Mouse (Mus musculus): ENCODE data around the gene Trappc3. TPM values are rescaled to one million over a fixed set of nuclear protein-coding genes. Genes with fewer than 3 reads are reported as not detected.

Gene Trappc3
- 66.6 and 71.0 TPM in 2 replicates for total RNA-seq (2012; rRNA removed)
- 10 to 100 TPM in 1 of 2 experiments, not detected in 1; 72.0 TPM for polyA plus RNA-seq (2012; ENCODE audit: insufficient read depth in 1 of 2, insufficient read length in 2 of 2, low read depth in 1 of 2, low replicate concordance in 2 of 2, missing spikeins in 1 of 2)

GRCm38 (mm10) chr4:126262119-126262807 lies at the start of gene Trappc3:
Gene Trappc3 (plus strand): TSS chr4:126262325.
- DNase-seq (ENCODE audit: low read depth, low spot score), result peak; percentile 98
- H3K4me1 ChIP-seq (ENCODE audit: control insufficient read depth in 1 of 2, insufficient read depth in 2 of 2, low read length in 2 of 2), result peaks cover 2 to 18% of the 10 kb centered on the region in 2 experiments; a peak in 3 of 4 replicates
- H3K4me3 ChIP-seq (ENCODE audit: control insufficient read depth in 1 of 2, insufficient read depth in 1 of 2, low read depth in 2 of 2, low read length in 2 of 2), result peak within 1 kb of the TSS; percentile 90 to 99
- peaks cover 0 to 11% of the 10 kb centered on the region in 2 experiments; a peak in 2 of 4 replicates for H3K36me3 ChIP-seq (ENCODE audit: control insufficient read depth in 1 of 2, insufficient read depth in 2 of 2, low read length in 2 of 2)
- peak within 1 kb of the TSS; percentile 38 for H3K27ac ChIP-seq (ENCODE audit: control insufficient read depth, low read depth, low read length)
- TF ChIP-seq SIN3A (IDR thresholded peaks at IDR 0.05; ENCODE audit: low read length), result peak; percentile 98
- TF ChIP-seq HCFC1 (IDR thresholded peaks at IDR 0.05; ENCODE audit: low read depth, low read length), result peak; percentile 99
- peak; percentile 59; the same call in 1 of the 2 replicates for TF ChIP-seq MYC (IDR thresholded peaks at IDR 0.05; ENCODE audit: low read depth, low read length)
- TF ChIP-seq BHLHE40 (IDR thresholded peaks at IDR 0.05; ENCODE audit: borderline replicate concordance, low read depth, low read length), result peak; percentile 55
- peak; percentile 92 to 100 (median 97) for TF ChIP-seq CTCF (IDR thresholded peaks at IDR 0.05 in 2 of 3, conservative IDR thresholded peaks at IDR 0.05 in 1 of 3; ENCODE audit: control insufficient read depth in 1 of 3, insufficient read depth in 1 of 3, low read depth in 2 of 3, low read length in 3 of 3, poor library complexity in 1 of 3, severe bottlenecking in 1 of 3)
- no peak for TF ChIP-seq E2F4 (IDR thresholded peaks at IDR 0.05; ENCODE audit: borderline replicate concordance, low read depth, low read length)
- peak; percentile 65; the same call in 1 of the 2 replicates for TF ChIP-seq ZMIZ1 (IDR thresholded peaks at IDR 0.05; ENCODE audit: low read depth, low read length)
- peak; percentile 87 for TF ChIP-seq KAT2A (conservative IDR thresholded peaks at IDR 0.05; ENCODE audit: low read depth, low read length)
- peak; percentile 99 for TF ChIP-seq NRF1 (IDR thresholded peaks at IDR 0.05; ENCODE audit: insufficient read depth, low read depth, low read length, poor library complexity, severe bottlenecking)
- no peak for TF ChIP-seq CHD1 (IDR thresholded peaks at IDR 0.05; ENCODE audit: low read depth, low read length)
- TF ChIP-seq RCOR1 (IDR thresholded peaks at IDR 0.05; ENCODE audit: low read depth, low read length), result 0 out of 2 replicates have a peak, but pooled peaks have one; percentile 8
- TF ChIP-seq MAX (IDR thresholded peaks at IDR 0.05; ENCODE audit: low read length), result peak; percentile 55
- TF ChIP-seq MAZ (IDR thresholded peaks at IDR 0.05; ENCODE audit: low read depth, low read length), result peak; percentile 91
- peak; percentile 42; the same call in 1 of the 2 replicates for TF ChIP-seq ETS1 (IDR thresholded peaks at IDR 0.05; ENCODE audit: low read depth, low read length)
- peak; percentile 87 for TF ChIP-seq MXI1 (IDR thresholded peaks at IDR 0.05; ENCODE audit: low read depth, low read length)
- TF ChIP-seq ZKSCAN1 (IDR thresholded peaks at IDR 0.05; ENCODE audit: low read depth, low read length), result no peak
- TF ChIP-seq ELF1 (IDR thresholded peaks at IDR 0.05; ENCODE audit: low read depth, low read length), result peak; percentile 99
- TF ChIP-seq CHD2 (IDR thresholded peaks at IDR 0.05; ENCODE audit: low read length), result no peak; the same call in 1 of the 2 replicates
- peak; percentile 72 for TF ChIP-seq NELFE (IDR thresholded peaks at IDR 0.05; ENCODE audit: low read depth, low read length)
- no peak for TF ChIP-seq JUND (IDR thresholded peaks at IDR 0.05; ENCODE audit: low read depth, low read length)
- peak; percentile 50 for TF ChIP-seq USF1 (IDR thresholded peaks at IDR 0.05; ENCODE audit: low read depth, low read length)
- TF ChIP-seq ZC3H11A (IDR thresholded peaks at IDR 0.05; ENCODE audit: low read depth, low read length), result peak; percentile 92
- no peak for TF ChIP-seq POLR2AphosphoS5 (IDR thresholded peaks at IDR 0.05; ENCODE audit: borderline replicate concordance, low read depth, low read length)
- peak; percentile 72 for TF ChIP-seq TCF12 (IDR thresholded peaks at IDR 0.05; ENCODE audit: low read depth, low read length)
- peak; percentile 40 for TF ChIP-seq ZNF384 (IDR thresholded peaks at IDR 0.05; ENCODE audit: low read depth, low read length)
- peak; percentile 61 to 76; a peak in 3 of 4 replicates for TF ChIP-seq POLR2A (IDR thresholded peaks at IDR 0.05; ENCODE audit: control insufficient read depth in 1 of 2, insufficient read depth in 1 of 2, low read depth in 1 of 2, low read length in 2 of 2, poor library complexity in 1 of 2)
- no peak for TF ChIP-seq UBTF (IDR thresholded peaks at IDR 0.05; ENCODE audit: borderline replicate concordance, insufficient read depth, low read depth, low read length)
- peak; percentile 68; the same call in 1 of the 2 replicates for TF ChIP-seq TBP (IDR thresholded peaks at IDR 0.05; ENCODE audit: low read depth, low read length)
- TF ChIP-seq SMC3 (IDR thresholded peaks at IDR 0.05; ENCODE audit: low read depth, low read length), result peak; percentile 97
- peak; percentile 78; the same call in 1 of the 2 replicates for TF ChIP-seq POLR2AphosphoS2 (IDR thresholded peaks at IDR 0.05; ENCODE audit: low read length)
- no peak for TF ChIP-seq MAFK (IDR thresholded peaks at IDR 0.05; ENCODE audit: borderline replicate concordance, low read depth, low read length)
- peak within 1 kb of the TSS; percentile 97 for H3K9ac ChIP-seq (ENCODE audit: control insufficient read depth, low read depth, low read length, poor library complexity, severe bottlenecking)
- H3K27me3 ChIP-seq (ENCODE audit: control insufficient read depth in 1 of 2, insufficient read depth in 2 of 2, low read length in 2 of 2), result no peaks in the 10 kb centered on the region
- H3K9me3 ChIP-seq (replicated peaks; ENCODE audit: insufficient read depth, low read length), result no peaks in the 10 kb centered on the region
- peaks cover 7% of the 10 kb centered on the region for H3K79me2 ChIP-seq (ENCODE audit: control insufficient read depth, insufficient read depth, low read length, poor library complexity)
